Mouse (Mus musculus) forebrain, embryonic 15.5 days (tissue): ENCODE results near the gene Rcn3. TPM values are rescaled to one million over a fixed set of nuclear protein-coding genes. Genes with fewer than 3 reads are reported as not detected.

Experiments used
- microRNA counts: library from miRNA; unstranded; fragments of <30 nt; microRNA quantifications from one replicate; lab custom pipeline; 2016
- microRNA-seq: library from miRNA; unstranded; fragments of <30 nt; microRNA quantifications from one replicate; pipeline ENCODE4, GENCODE M21; 2016
- polyA plus RNA-seq: library from polyadenylated mRNA; unstranded; fragments of >200 nt; fragmentation: Nextera tagmentation; extraction: Ambion mirVana; gene quantifications from 2 replicates; pipeline ENCODE4 v1.2.1, GENCODE M21; 2015

Rcn3 gene
- polyA plus RNA-seq, 1 experiment from 2014 or later: 49.6 TPM

MicroRNAs within 50 kb of the gene (microRNA counts, 519-probe panel; counts per million panel counts)
- 2,820 counts per million, percentile 66 among the panel's probes with 10 or more counts for microRNA mmu-miR-150 (lab: Ali Mortazavi, UCI)

Small RNA genes lying within 50 kb of the gene (microRNA-seq; reads per million reads assigned to microRNA genes)
- gene Mir150 (42.2 reads per million, percentile 41 among the genes with 10 or more reads in this experiment), gene Mir5121 (7.7 reads per million, percentile 23 among the genes with 10 or more reads in this experiment)

Other genes starting within 250 kb of the Rcn3 start
- gene Akt1s1, start 243.2 kb downstream of the Rcn3 start, polyA plus RNA-seq: 118 and 120 TPM in 2 replicates
- gene Tbc1d17, start 243.1 kb downstream of the Rcn3 start, polyA plus RNA-seq: 119 and 120 TPM in 2 replicates
- gene Pnkp, start 235.1 kb downstream of the Rcn3 start, polyA plus RNA-seq: 32.1 and 35.3 TPM in 2 replicates
- 583 and 618 TPM in 2 replicates for gene Ptov1, start 222.4 kb downstream of the Rcn3 start, polyA plus RNA-seq
- 164 and 166 TPM in 2 replicates for gene Med25, start 199.5 kb downstream of the Rcn3 start, polyA plus RNA-seq
- 20.6 and 22.1 TPM in 2 replicates for gene Fuz, start 196.1 kb downstream of the Rcn3 start, polyA plus RNA-seq
- gene Ap2a1, start 162.7 kb downstream of the Rcn3 start, polyA plus RNA-seq: 105 and 107 TPM in 2 replicates
- not detected in 2 replicates for gene Tsks, start 149.0 kb downstream of the Rcn3 start, polyA plus RNA-seq
- gene Cpt1c, start 117.4 kb downstream of the Rcn3 start, polyA plus RNA-seq: 48.2 and 51.6 TPM in 2 replicates
- gene Prmt1, start 105.7 kb downstream of the Rcn3 start, polyA plus RNA-seq: 703 and 728 TPM in 2 replicates
- 62.6 and 66.6 TPM in 2 replicates for gene Irf3, start 94.6 kb downstream of the Rcn3 start, polyA plus RNA-seq
- 19.2 and 21.8 TPM in 2 replicates for gene Bcl2l12, start 93.5 kb downstream of the Rcn3 start, polyA plus RNA-seq
- gene Scaf1, start 75.9 kb downstream of the Rcn3 start, polyA plus RNA-seq: 42.8 and 47.1 TPM in 2 replicates
- gene Rras, start 74.3 kb downstream of the Rcn3 start, polyA plus RNA-seq: 10.4 and 11.5 TPM in 2 replicates
- 16.0 and 16.1 TPM in 2 replicates for gene Prr12, start 39.3 kb downstream of the Rcn3 start, polyA plus RNA-seq
- 62.4 and 63.9 TPM in 2 replicates for gene Nosip, start 29.8 kb downstream of the Rcn3 start, polyA plus RNA-seq
- gene Prrg2, start 29.5 kb downstream of the Rcn3 start, polyA plus RNA-seq: 12.6 and 15.3 TPM in 2 replicates
- gene Fcgrt, start 11.6 kb upstream of the Rcn3 start, polyA plus RNA-seq: 16.6 and 17.8 TPM in 2 replicates
- gene Rps11, start 32.2 kb upstream of the Rcn3 start, polyA plus RNA-seq: 982 and 1,055 TPM in 2 replicates
- gene Rpl13a, start 36.5 kb upstream of the Rcn3 start, polyA plus RNA-seq: 890 and 969 TPM in 2 replicates
- 0.15 TPM in 1 of 2 replicates, not detected in the other for gene Gm45713, start 44.0 kb upstream of the Rcn3 start, polyA plus RNA-seq
- 1.6 and 2.1 TPM in 2 replicates for gene Flt3l, start 44.2 kb upstream of the Rcn3 start, polyA plus RNA-seq
- 96.0 and 96.9 TPM in 2 replicates for gene Pih1d1, start 62.1 kb upstream of the Rcn3 start, polyA plus RNA-seq
- 25.6 and 30.8 TPM in 2 replicates for gene Aldh16a1, start 62.4 kb upstream of the Rcn3 start, polyA plus RNA-seq
- 20.1 and 24.0 TPM in 2 replicates for gene Slc17a7, start 71.7 kb upstream of the Rcn3 start, polyA plus RNA-seq
- not detected in 2 replicates for gene Gfy, start 87.3 kb upstream of the Rcn3 start, polyA plus RNA-seq
- not detected in 2 replicates for gene Pth2, start 88.8 kb upstream of the Rcn3 start, polyA plus RNA-seq
- 0.74 and 0.75 TPM in 2 replicates for gene Ccdc155, start 112.7 kb upstream of the Rcn3 start, polyA plus RNA-seq
- gene Dkkl1, start 119.9 kb upstream of the Rcn3 start, polyA plus RNA-seq: 1.4 and 2.0 TPM in 2 replicates
- gene Tead2, start 123.5 kb upstream of the Rcn3 start, polyA plus RNA-seq: 92.8 and 106 TPM in 2 replicates
- 1.3 and 1.6 TPM in 2 replicates for gene Cd37, start 146.9 kb upstream of the Rcn3 start, polyA plus RNA-seq
- 0.17 and 0.20 TPM in 2 replicates for gene Slc6a16, start 148.9 kb upstream of the Rcn3 start, polyA plus RNA-seq
- gene Slc6a21, start 185.3 kb upstream of the Rcn3 start, polyA plus RNA-seq: not detected in 2 replicates
- 9.3 and 11.0 TPM in 2 replicates for gene Trpm4, start 241.6 kb upstream of the Rcn3 start, polyA plus RNA-seq
- gene Hrc, start 243.1 kb upstream of the Rcn3 start, polyA plus RNA-seq: 0.10 and 0.23 TPM in 2 replicates